Mouse (Mus musculus) forelimb bud, embryonic 11.5 days (tissue): ENCODE measurements at regions not wholly inside any gene's neighbourhood (a gene's known extent, or its start where the extent isn't known, plus 50 kb on each side); places are given as distances from the start of the nearest gene placed in this dataset.
A peak's percentile ranks its signal among the peaks of the same experiment; 100 is the strongest.

Experiments used
- DNase-seq: peaks from one replicate; pipeline ENCODE4 v3.0.0-alpha.2; 2012; ENCODE audit warnings: low read depth, low spot score

- DNase-seq, result peak; percentile 75
These were observed 107.6 kb upstream of the 1700066M21Rik start for GRCm38 (mm10) chr1:57269679-57270354.

- DNase-seq, result no peak
These were observed 104.8 kb upstream of the 1700066M21Rik start for GRCm38 (mm10) chr1:57272593-57272992.

GRCm38 (mm10) chr1:57281549-57281948 is 95.9 kb upstream of the 1700066M21Rik start:
- DNase-seq, result no peak

- no peak for DNase-seq
These were observed 81.2 kb upstream of the 1700066M21Rik start for GRCm38 (mm10) chr1:57296186-57296585.

GRCm38 (mm10) chr1:57298557-57298956 is 78.9 kb upstream of the 1700066M21Rik start:
- no peak for DNase-seq

GRCm38 (mm10) chr1:57301260-57301979 is 76.0 kb upstream of the 1700066M21Rik start:
- DNase-seq, result no peak

- no peak for DNase-seq
These were observed 75.5 kb upstream of the 1700066M21Rik start for GRCm38 (mm10) chr1:57301980-57302331.

GRCm38 (mm10) chr1:57304757-57305156 is 72.7 kb upstream of the 1700066M21Rik start:
- DNase-seq, result no peak

GRCm38 (mm10) chr1:57322535-57322934 is 54.9 kb upstream of the 1700066M21Rik start:
- DNase-seq, result no peak

GRCm38 (mm10) chr1:57323118-57323517 is 54.3 kb upstream of the 1700066M21Rik start:
- DNase-seq, result no peak

GRCm38 (mm10) chr1:57325585-57326165 is 51.7 kb upstream of the 1700066M21Rik start:
- DNase-seq, result peak; percentile 62
